Mouse (Mus musculus): ENCODE measurements around the gene Ccm2l. TPM values are rescaled to one million over a fixed set of nuclear protein-coding genes. Genes with fewer than 3 reads are reported as not detected.

Gene Ccm2l
- total and polyA plus RNA-seq, 2 experiments: 2.3 to 5.5 TPM

GRCm38 (mm10) chr2:153081866-153082265, 16.1 kb downstream of the Ccm2l start:
- no peaks in the 10 kb centered on the region for H3K27me3 ChIP-seq (ENCODE audit: control insufficient read depth, insufficient read depth, low read length)
- H3K4me1 ChIP-seq (ENCODE audit: control insufficient read depth, insufficient read depth, low read length): peaks cover 18% of the 10 kb centered on the region
- H3K36me3 ChIP-seq (ENCODE audit: control insufficient read depth, insufficient read depth, low read length): no peaks in the 10 kb centered on the region
- H3K4me3 ChIP-seq (ENCODE audit: insufficient read depth, low read depth, low read length): no peak overlapping the region
- TF ChIP-seq CTCF (IDR thresholded peaks at IDR 0.05; ENCODE audit: low read depth, low read length): no peak
- TF ChIP-seq POLR2A (IDR thresholded peaks at IDR 0.05; ENCODE audit: extremely low read depth, insufficient read depth, low read length): no peak
- WGBS: 48% methylated on average over 6 of the region's 6 CpGs
- H3K27ac ChIP-seq (replicated peaks; ENCODE audit: insufficient read depth, low read depth, low read length): peak overlapping the region; percentile 45
- peak; percentile 96 for DNase-seq (ENCODE audit: extremely low read depth, low read depth, low spot score)
- no peak overlapping the region for H3K9ac ChIP-seq (ENCODE audit: low read depth, low read length)
- H3K79me2 ChIP-seq (ENCODE audit: control insufficient read depth, insufficient read depth, low read length): no peaks in the 10 kb centered on the region

GRCm38 (mm10) chr2:153083275-153083674, 17.5 kb downstream of the Ccm2l start:
- no peak overlapping the region for H3K27ac ChIP-seq (replicated peaks; ENCODE audit: insufficient read depth, low read depth, low read length)
- H3K4me1 ChIP-seq (ENCODE audit: control insufficient read depth, insufficient read depth, low read length): peaks cover 10% of the 10 kb centered on the region
- no peak overlapping the region for H3K9ac ChIP-seq (ENCODE audit: low read depth, low read length)
- no peaks in the 10 kb centered on the region for H3K79me2 ChIP-seq (ENCODE audit: control insufficient read depth, insufficient read depth, low read length)
- no peak for DNase-seq (ENCODE audit: extremely low read depth, low read depth, low spot score)
- H3K36me3 ChIP-seq (ENCODE audit: control insufficient read depth, insufficient read depth, low read length): no peaks in the 10 kb centered on the region
- WGBS: 78% methylated on average over 8 of the region's 8 CpGs
- no peak for TF ChIP-seq POLR2A (IDR thresholded peaks at IDR 0.05; ENCODE audit: extremely low read depth, insufficient read depth, low read length)
- no peak for TF ChIP-seq CTCF (IDR thresholded peaks at IDR 0.05; ENCODE audit: low read depth, low read length)
- H3K27me3 ChIP-seq (ENCODE audit: control insufficient read depth, insufficient read depth, low read length): no peaks in the 10 kb centered on the region
- no peak overlapping the region for H3K4me3 ChIP-seq (ENCODE audit: insufficient read depth, low read depth, low read length)

DNA sequence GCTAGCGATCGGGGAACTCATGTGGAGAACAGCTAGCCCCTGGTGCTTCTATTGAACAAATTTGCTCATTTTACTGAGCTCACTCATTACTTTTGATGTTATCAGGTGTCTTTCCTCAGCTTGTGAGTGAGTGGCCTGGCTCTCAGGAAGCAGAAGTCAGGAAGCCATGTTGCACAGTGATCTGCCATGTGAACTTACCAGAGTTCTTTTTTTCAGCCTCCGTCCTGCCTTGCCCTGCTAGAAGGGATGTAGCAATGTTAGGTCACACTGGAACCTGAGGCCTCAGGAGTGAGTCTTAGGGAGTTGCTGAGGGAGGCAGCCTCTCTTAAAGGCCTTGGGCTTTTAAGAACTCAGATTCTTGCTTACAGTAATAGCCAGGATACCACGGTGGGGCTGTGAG, 18.1 kb downstream of the Ccm2l start:
- Histone ChIP-seq H3K27ac (replicated peaks; ENCODE audit: insufficient read depth, low read depth, low read length) (peak overlapping the region; percentile 55; the same call in 1 of the 2 replicates), H3K36me3 (ENCODE audit: control insufficient read depth, insufficient read depth, low read length) (no peaks in the 10 kb centered on the region), H3K4me3 (ENCODE audit: insufficient read depth, low read depth, low read length) (no peak overlapping the region), H3K27me3 (ENCODE audit: control insufficient read depth, insufficient read depth, low read length) (no peaks in the 10 kb centered on the region), H3K79me2 (ENCODE audit: control insufficient read depth, insufficient read depth, low read length) (no peaks in the 10 kb centered on the region), H3K4me1 (ENCODE audit: control insufficient read depth, insufficient read depth, low read length) (peaks cover 7% of the 10 kb centered on the region), H3K9ac (ENCODE audit: low read depth, low read length) (no peak overlapping the region)
- WGBS: 86% methylated on average over 4 of the region's 4 CpGs
- DNase-seq (ENCODE audit: extremely low read depth, low read depth, low spot score): no peak
- TF ChIP-seq POLR2A (IDR thresholded peaks at IDR 0.05; ENCODE audit: extremely low read depth, insufficient read depth, low read length): no peak
- TF ChIP-seq CTCF (IDR thresholded peaks at IDR 0.05; ENCODE audit: low read depth, low read length): no peak

GRCm38 (mm10) chr2:153084261-153084976, 18.7 kb downstream of the Ccm2l start:
- H3K27me3 ChIP-seq (ENCODE audit: control insufficient read depth, insufficient read depth, low read length): no peaks in the 10 kb centered on the region
- peaks cover 7% of the 10 kb centered on the region for H3K4me1 ChIP-seq (ENCODE audit: control insufficient read depth, insufficient read depth, low read length)
- H3K79me2 ChIP-seq (ENCODE audit: control insufficient read depth, insufficient read depth, low read length): no peaks in the 10 kb centered on the region
- peak; percentile 37 for DNase-seq (ENCODE audit: extremely low read depth, low read depth, low spot score)
- no peak overlapping the region for H3K4me3 ChIP-seq (ENCODE audit: insufficient read depth, low read depth, low read length)
- no peak overlapping the region for H3K9ac ChIP-seq (ENCODE audit: low read depth, low read length)
- TF ChIP-seq POLR2A (IDR thresholded peaks at IDR 0.05; ENCODE audit: extremely low read depth, insufficient read depth, low read length) (no peak), CTCF (IDR thresholded peaks at IDR 0.05; ENCODE audit: low read depth, low read length) (no peak)
- no peaks in the 10 kb centered on the region for H3K36me3 ChIP-seq (ENCODE audit: control insufficient read depth, insufficient read depth, low read length)
- H3K27ac ChIP-seq (replicated peaks; ENCODE audit: insufficient read depth, low read depth, low read length): peak overlapping the region; percentile 55; the same call in 1 of the 2 replicates
- WGBS: 74% methylated on average over 7 of the region's 7 CpGs

DNA sequence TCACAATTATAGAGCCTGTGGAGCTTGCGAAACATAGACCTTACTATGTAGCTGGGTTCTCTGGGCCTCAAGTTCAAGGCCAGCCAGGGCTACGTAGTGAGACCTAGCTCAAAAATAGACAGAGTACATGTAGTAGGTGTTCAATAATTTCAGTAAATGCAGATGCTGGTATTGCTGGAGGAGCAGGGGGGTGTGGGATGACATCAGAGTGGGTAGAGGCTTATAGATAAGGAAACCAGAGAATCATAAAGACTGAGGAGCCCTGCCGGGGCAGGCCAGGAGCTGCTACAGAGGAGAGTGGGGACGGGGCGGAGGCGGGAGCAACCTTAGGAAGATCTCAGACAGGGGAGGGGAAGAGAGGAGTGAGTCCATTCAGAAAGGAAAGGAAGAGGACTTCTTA, 19.8 kb downstream of the Ccm2l start:
- WGBS: 96% methylated on average over 6 of the region's 6 CpGs
- peaks cover 10% of the 10 kb centered on the region for H3K4me1 ChIP-seq (ENCODE audit: control insufficient read depth, insufficient read depth, low read length)
- no peaks in the 10 kb centered on the region for H3K36me3 ChIP-seq (ENCODE audit: control insufficient read depth, insufficient read depth, low read length)
- H3K4me3 ChIP-seq (ENCODE audit: insufficient read depth, low read depth, low read length): no peak overlapping the region
- H3K9ac ChIP-seq (ENCODE audit: low read depth, low read length): no peak overlapping the region
- H3K27ac ChIP-seq (replicated peaks; ENCODE audit: insufficient read depth, low read depth, low read length): no peak overlapping the region
- no peaks in the 10 kb centered on the region for H3K27me3 ChIP-seq (ENCODE audit: control insufficient read depth, insufficient read depth, low read length)
- DNase-seq (ENCODE audit: extremely low read depth, low read depth, low spot score): no peak
- no peak for TF ChIP-seq POLR2A (IDR thresholded peaks at IDR 0.05; ENCODE audit: extremely low read depth, insufficient read depth, low read length)
- no peak for TF ChIP-seq CTCF (IDR thresholded peaks at IDR 0.05; ENCODE audit: low read depth, low read length)
- H3K79me2 ChIP-seq (ENCODE audit: control insufficient read depth, insufficient read depth, low read length): no peaks in the 10 kb centered on the region

DNA sequence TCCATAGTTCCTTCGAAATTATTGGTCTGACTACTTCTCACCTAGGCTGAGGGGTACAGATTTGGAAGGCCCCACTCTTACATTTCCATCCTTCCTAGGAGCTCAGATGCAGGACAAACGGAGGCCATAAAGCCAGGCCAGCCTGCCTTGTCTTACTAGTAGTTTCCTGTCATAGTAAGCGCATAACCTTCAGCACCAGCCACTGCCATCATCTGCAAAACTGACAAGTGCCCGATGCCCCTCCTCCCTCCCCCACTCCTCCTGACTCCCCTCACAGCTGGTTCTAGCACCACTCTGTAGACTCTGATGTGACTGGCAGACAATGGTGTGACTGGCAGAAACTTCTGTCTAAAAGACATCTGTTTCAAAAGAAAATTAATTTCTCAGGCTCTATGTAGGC, 20.4 kb downstream of the Ccm2l start:
- DNase-seq (ENCODE audit: extremely low read depth, low read depth, low spot score): no peak
- H3K9ac ChIP-seq (ENCODE audit: low read depth, low read length): no peak overlapping the region
- no peak overlapping the region for H3K4me3 ChIP-seq (ENCODE audit: insufficient read depth, low read depth, low read length)
- no peak overlapping the region for H3K27ac ChIP-seq (replicated peaks; ENCODE audit: insufficient read depth, low read depth, low read length)
- TF ChIP-seq CTCF (IDR thresholded peaks at IDR 0.05; ENCODE audit: low read depth, low read length) (no peak), POLR2A (IDR thresholded peaks at IDR 0.05; ENCODE audit: extremely low read depth, insufficient read depth, low read length) (no peak)
- H3K4me1 ChIP-seq (ENCODE audit: control insufficient read depth, insufficient read depth, low read length): peaks cover 10% of the 10 kb centered on the region
- H3K79me2 ChIP-seq (ENCODE audit: control insufficient read depth, insufficient read depth, low read length): no peaks in the 10 kb centered on the region
- no peaks in the 10 kb centered on the region for H3K27me3 ChIP-seq (ENCODE audit: control insufficient read depth, insufficient read depth, low read length)
- no peaks in the 10 kb centered on the region for H3K36me3 ChIP-seq (ENCODE audit: control insufficient read depth, insufficient read depth, low read length)
- 91% methylated on average over 4 of the region's 4 CpGs for WGBS
